Mouse (Mus musculus) hindlimb bud, embryonic 11.5 days (tissue): ENCODE measurements around the gene Ssrp1.

ENCODE experiments used
- DNase-seq: peaks from one replicate; pipeline ENCODE4 v3.0.0-alpha.2; 2012; ENCODE audit warnings: low read depth, low spot score; ENCODE audit errors: extremely low spot score

Gene Ssrp1

DNA sequence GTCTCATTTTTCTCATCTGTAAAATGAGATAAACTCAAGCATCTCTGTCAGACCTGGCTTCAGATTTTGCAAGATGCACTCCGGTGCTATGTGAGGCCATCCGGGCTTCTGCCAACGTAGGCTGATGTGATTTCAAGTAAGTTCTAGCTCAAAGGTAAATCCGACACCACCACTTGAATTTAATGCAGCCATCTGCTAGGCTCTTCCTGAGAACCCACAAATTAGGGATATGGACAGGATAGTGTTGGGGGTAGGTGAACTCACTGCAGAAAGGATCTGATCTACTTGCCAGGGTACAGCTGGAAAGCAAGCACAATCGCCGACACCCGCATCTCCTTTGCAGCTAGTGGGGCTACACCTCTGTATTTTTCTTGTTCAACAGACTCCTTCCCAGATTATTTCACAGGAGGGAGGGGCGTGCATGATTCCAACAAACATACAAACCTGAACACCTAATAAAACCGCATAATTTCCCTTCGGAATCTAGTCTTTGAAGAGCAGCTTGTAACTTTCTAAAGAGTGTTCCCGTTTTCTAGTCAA is 457 bp upstream of the Ssrp1 start:
- no peak for DNase-seq

DNA sequence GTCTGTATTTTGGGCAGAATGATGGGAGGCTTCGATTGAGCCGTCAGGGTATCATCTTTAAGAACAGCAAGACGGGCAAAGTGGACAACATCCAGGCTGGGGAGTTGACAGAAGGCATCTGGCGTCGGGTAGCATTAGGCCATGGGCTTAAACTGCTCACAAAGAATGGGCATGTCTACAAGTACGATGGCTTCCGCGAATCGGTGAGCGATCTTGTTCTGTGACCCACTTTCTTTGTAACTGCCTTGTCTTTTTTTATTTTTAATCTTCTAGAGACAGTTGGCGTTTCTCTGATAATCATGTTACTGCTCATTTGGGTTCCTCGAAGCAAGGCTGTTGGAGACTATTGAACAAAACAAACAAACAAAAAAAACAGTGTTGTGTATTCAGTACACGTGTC is 1.3 kb downstream of the Ssrp1 start:
- no peak for DNase-seq

GRCm38 (mm10) chr2:85043623-85044022 is 6.6 kb downstream of the Ssrp1 start:
- no peak for DNase-seq

- DNase-seq: no peak
Measured at GRCm38 (mm10) chr2:85046222-85046621, 9.2 kb downstream of the Ssrp1 start.

- DNase-seq: no peak
Measured at GRCm38 (mm10) chr2:85047081-85047480, 10.0 kb downstream of the Ssrp1 start.

DNA sequence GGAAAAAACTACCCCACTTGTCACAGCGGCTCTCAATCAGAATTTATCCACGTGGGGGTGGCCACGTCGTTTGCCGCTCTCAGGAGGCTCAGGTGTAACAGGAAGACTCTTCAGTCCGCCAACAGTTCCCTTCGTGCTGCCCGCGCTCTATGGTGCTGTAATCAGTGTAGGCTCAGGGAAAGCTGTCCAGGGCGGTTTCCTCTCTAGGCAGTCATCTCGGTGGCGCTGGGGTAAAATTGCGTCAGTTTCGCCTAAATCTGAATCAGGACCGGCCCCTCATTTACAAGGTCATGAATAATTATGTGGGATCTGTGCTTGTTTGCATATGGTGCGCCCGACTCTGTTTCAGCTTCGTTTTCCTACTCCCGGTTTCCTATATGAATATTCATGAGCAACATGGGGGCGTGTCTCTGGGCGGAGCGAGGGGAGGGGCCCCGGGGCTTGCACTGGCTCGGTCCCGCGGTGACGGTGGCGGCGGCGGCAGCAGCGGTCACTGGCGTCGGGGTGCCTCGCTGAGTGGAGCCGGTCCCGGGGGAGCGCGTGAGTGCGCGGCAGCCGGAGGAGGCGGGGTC is 10.6 kb downstream of the Ssrp1 start, which contains the start of gene Tnks1bp1:
TSS of gene Tnks1bp1 (plus strand) at position 427 of the 572 bp plus-strand sequence.
- peak; percentile 79 for DNase-seq

DNA sequence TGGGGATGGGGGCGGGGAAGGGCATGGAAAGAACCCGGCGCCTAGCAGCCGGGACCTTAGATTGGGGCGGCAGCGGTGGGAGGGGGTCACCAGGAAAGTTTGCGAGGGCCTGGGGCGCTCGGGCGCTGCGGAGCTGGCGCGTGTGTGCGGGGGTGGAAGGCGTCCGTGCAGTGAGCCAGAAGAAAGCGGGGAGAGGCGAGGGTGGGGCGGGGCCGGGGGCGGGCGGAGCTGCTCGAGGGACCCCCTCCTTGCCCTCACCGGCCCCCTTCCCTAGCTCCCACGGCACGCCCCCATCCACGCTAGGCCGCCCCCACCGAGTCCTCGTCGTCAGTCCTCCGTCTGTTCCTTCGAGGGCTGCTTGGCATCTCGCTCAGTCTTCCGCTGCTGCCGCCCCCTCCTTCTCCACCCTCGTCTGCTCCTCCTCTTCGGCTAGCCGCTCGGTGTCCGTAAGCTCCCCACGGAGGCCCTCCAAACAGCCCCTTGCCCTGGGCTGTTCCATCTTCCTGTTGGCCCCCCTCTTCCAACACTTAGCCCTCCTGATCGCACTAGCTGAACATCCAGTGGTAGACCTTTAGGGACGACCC is 11.2 kb downstream of the Ssrp1 start:
- no peak for DNase-seq

DNA sequence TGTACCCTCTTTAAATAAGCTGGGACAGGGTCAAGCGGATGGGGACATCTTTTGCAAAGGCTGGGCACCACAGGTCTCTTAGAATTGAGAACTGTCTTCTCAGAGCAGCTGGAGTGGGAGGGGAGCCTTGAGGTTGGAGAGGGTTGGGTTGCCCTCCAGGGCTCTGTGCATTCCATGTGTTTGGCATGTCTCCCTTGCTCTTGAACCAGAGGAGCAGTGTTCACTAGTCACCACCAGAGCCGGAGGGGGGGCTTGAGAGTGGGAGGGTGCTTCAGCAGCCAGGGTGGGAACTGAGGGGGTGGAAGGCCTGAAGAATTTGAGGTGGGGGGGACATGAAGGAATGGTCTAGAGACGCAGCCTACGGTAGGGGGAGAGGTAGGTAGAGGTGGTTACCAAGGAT is 12.2 kb downstream of the Ssrp1 start:
- no peak for DNase-seq

DNA sequence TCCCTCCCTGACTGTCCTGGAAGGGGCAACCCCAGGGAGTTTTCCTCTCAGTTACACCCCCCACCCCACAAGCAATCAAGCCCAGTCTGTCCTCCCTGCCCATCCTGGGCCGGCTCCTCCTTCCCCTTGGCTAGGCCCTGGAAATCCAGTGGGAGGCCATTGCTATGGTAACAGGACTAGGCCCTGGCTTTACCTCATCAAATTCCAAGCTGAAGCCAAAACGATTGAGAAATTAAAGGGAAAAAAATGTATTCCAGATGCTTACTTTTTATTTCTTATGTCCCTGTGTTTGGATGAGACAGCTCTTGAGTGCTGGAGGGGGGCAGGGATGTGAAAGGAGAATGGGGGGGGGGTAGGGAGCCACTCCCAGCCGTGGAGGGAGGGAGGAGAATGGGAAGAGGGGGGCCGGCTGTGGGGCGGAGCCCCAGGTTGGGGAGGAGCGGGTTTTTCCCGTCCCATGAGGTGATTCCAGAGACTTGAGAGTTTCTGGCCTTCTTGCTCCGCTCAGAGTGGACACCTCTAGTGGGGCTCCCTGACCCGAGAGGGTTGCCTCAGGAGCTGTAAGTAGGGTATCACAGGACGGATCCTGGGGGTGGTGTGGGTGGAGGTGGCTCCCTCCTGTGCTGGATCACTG is 13.1 kb downstream of the Ssrp1 start:
- no peak for DNase-seq

DNA sequence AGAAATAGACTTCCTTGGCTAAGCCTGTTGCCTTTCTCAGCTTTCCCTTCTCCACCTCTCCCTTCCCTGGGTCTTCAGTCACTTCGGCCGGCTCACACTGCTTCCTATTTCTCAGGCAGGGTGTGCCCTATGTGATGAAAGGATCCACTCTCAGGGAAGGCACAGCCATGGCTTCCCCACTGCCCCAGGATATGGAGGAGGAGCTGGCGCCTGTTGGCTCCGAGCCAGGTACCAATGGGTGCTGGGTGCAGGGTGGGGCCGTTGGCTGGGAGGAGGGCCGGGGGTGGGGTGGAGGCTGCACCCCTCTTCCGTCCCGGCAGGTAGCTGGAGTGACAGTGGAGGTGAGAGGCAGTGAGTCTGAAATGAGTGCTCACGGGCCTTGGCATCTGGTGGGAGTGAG is 13.7 kb downstream of the Ssrp1 start:
- no peak for DNase-seq

DNA sequence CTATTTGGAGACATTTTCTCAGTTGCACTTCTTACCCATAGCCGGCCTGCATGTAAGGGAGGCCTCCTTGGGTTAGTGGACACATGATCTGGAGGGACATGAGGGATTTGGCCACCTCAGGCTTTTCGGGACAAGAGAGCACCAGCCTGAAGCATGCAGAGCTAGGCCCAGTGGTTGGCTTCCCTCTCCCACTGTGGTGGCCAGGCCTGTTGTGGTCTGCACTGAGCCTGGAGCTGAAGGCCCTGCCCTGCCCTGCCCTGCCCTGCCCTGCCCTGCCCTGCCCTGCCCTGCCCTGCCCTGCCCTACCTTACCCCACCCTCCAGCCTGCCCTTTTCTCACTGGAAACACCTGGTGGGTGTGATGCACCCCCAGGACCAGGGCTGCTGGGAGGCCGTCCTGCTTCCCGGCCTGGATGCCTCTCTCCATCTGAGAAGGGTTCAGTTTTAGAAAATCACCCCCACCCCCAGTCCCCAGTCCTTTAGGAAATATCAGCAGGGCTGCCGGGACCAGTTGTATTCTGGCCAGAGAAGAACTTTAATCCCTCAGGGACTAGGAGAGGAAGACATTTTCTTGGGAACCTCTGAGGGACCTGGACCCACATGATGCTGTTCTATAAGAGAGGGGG is 16.3 kb downstream of the Ssrp1 start:
- DNase-seq: no peak

GRCm38 (mm10) chr2:85056711-85057110 is 19.7 kb downstream of the Ssrp1 start:
- DNase-seq: no peak

- no peak for DNase-seq
Measured at GRCm38 (mm10) chr2:85059677-85060076, 22.6 kb downstream of the Ssrp1 start.

- DNase-seq: no peak
Measured at GRCm38 (mm10) chr2:85060591-85061060, 23.6 kb downstream of the Ssrp1 start.

- DNase-seq: no peak
Measured at GRCm38 (mm10) chr2:85061107-85061541, 24.1 kb downstream of the Ssrp1 start.

- DNase-seq: no peak
Measured at GRCm38 (mm10) chr2:85065141-85065875, 28.3 kb downstream of the Ssrp1 start.

- no peak for DNase-seq
Measured at GRCm38 (mm10) chr2:85066937-85067336, 29.9 kb downstream of the Ssrp1 start.

GRCm38 (mm10) chr2:85067903-85068625 is 31.0 kb downstream of the Ssrp1 start:
- no peak for DNase-seq

- DNase-seq: no peak
Measured at GRCm38 (mm10) chr2:85068626-85069025, 31.6 kb downstream of the Ssrp1 start.

GRCm38 (mm10) chr2:85070086-85070485 is 33.1 kb downstream of the Ssrp1 start:
- no peak for DNase-seq
